ENCODE assay signal across 25 mouse cellular contexts in the genomic region with DNA sequence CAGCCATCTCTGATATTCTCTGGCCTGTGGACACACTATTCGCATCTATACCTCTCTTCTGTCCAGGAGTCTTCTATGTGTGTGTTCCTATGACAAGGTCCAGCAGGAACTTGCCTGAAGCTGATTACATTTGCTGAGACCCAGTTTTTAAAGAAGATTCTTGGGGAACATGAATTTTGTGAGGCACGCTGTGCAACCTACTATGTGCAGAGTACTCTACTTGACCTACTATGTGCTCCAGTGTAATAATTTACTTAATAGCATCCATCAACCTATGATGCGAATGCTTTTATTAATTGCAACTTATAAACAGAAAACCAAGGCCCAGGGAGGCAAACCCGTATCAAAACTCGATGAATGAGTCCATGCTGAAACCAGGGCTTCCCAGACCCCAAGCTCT.
"Had no signal": no experiment of that assay in that cellular context is flagged by ENCODE, and none has a peak within 500 bp of the region (broad histone marks: within the 10 kb centered on the region; RNA-seq: fewer than 3 reads in every experiment).

No protein-coding gene starts in this region.

- H3K9ac ChIP-seq: embryonic facial prominence, embryonic 12.5 days; embryonic facial prominence, embryonic 13.5 days; embryonic facial prominence, embryonic 15.5 days; forebrain, embryonic 12.5 days; forebrain, embryonic 13.5 days; forebrain, embryonic 15.5 days; forebrain, postnatal 0 days had no signal

- H3K9me3 ChIP-seq: embryonic facial prominence, embryonic 10.5 days; embryonic facial prominence, embryonic 12.5 days; embryonic facial prominence, embryonic 13.5 days; embryonic facial prominence, embryonic 15.5 days; forebrain, embryonic 10.5 days; forebrain, embryonic 12.5 days; forebrain, embryonic 13.5 days; forebrain, embryonic 15.5 days; heart, embryonic 10.5 days had no signal

- H3K4me2 ChIP-seq: embryonic facial prominence, embryonic 12.5 days; embryonic facial prominence, embryonic 13.5 days; embryonic facial prominence, embryonic 15.5 days; forebrain, embryonic 12.5 days; forebrain, embryonic 13.5 days; forebrain, embryonic 15.5 days had no signal

- H3K4me1 ChIP-seq: embryonic facial prominence, embryonic 10.5 days; embryonic facial prominence, embryonic 12.5 days; embryonic facial prominence, embryonic 13.5 days; embryonic facial prominence, embryonic 15.5 days; forebrain, embryonic 12.5 days; forebrain, embryonic 13.5 days; forebrain, embryonic 15.5 days; heart, embryonic 10.5 days had no signal

- H3K27me3 ChIP-seq: embryonic facial prominence, embryonic 12.5 days; embryonic facial prominence, embryonic 13.5 days; embryonic facial prominence, embryonic 15.5 days; forebrain, embryonic 13.5 days; forebrain, embryonic 15.5 days had no signal

- H3K4me3 ChIP-seq: embryonic facial prominence, embryonic 10.5 days; embryonic facial prominence, embryonic 12.5 days; embryonic facial prominence, embryonic 13.5 days; embryonic facial prominence, embryonic 15.5 days; erythroblast, embryonic 14.5 days; forebrain, embryonic 10.5 days; forebrain, embryonic 12.5 days; forebrain, embryonic 13.5 days; forebrain, embryonic 15.5 days; gastrocnemius, adult 2 months; heart, adult 2 months; heart, embryonic 10.5 days had no signal

- DNase-seq: cerebellum, adult 9-10 months; cerebellum, adult 9-11 months; cerebellum, postnatal 10 days; cerebellum, postnatal 14 days; cerebellum, postnatal 25 days; cerebellum, postnatal 36 days; embryo, embryonic 11 days; forebrain, postnatal 0 days; gastrocnemius, adult 2 months; gastrocnemius, postnatal 10 days; gastrocnemius, postnatal 14 days; gastrocnemius, postnatal 25 days; gastrocnemius, postnatal 36 days; heart, adult 18-20 months; heart, adult 2 months had no signal

- H3K36me3 ChIP-seq: embryonic facial prominence, embryonic 10.5 days; embryonic facial prominence, embryonic 12.5 days; embryonic facial prominence, embryonic 13.5 days; embryonic facial prominence, embryonic 15.5 days; forebrain, embryonic 10.5 days; forebrain, embryonic 12.5 days; forebrain, embryonic 15.5 days; heart, embryonic 10.5 days had no signal

- H3K27ac ChIP-seq: embryonic facial prominence, embryonic 10.5 days; embryonic facial prominence, embryonic 12.5 days; embryonic facial prominence, embryonic 13.5 days; embryonic facial prominence, embryonic 15.5 days; forebrain, embryonic 10.5 days; forebrain, embryonic 12.5 days; forebrain, embryonic 13.5 days; forebrain, embryonic 15.5 days; gastrocnemius, adult 2 months; heart, adult 2 months; heart, embryonic 10.5 days had no signal
